Mouse (Mus musculus): ENCODE results near the gene Scpep1.

DNA sequence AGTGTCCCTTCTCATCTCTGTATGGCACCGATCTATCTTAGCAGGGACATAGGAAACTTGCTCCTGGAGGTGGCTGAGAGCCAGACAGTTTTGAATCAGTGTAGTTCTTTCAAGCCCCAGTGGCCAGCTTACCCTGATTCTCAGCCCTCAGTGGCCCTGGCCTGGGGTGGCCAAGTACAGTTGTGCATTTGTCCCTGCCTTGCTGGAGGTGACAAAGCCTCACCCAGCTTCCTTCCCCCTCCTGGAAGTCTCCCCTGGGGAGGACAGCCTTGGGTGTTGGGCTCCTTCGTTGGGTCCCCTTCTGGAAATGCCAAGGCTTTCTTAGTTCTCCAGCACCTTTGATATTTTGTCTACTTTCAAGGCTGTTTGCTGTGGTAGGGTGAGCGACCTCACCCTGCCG lies 48.5 kb upstream of the Scpep1 start:
- TF ChIP-seq POLR2A (IDR thresholded peaks at IDR 0.05; ENCODE audit: control insufficient read depth, low read depth, low read length), result no peak
- TF ChIP-seq CTCF (IDR thresholded peaks at IDR 0.05; ENCODE audit: control insufficient read depth, insufficient read depth, insufficient replicate concordance, low read depth, low read length), result no peak

Measured in testis, adult 2 months (tissue).